Mouse (Mus musculus): ENCODE measurements around the gene Supt5.
"Not testable (repeated sequence)": the region's sequence is repeated elsewhere in the genome, so short reads cannot be mapped to it uniquely, and the experiment has no call there.

Gene Supt5

DNA sequence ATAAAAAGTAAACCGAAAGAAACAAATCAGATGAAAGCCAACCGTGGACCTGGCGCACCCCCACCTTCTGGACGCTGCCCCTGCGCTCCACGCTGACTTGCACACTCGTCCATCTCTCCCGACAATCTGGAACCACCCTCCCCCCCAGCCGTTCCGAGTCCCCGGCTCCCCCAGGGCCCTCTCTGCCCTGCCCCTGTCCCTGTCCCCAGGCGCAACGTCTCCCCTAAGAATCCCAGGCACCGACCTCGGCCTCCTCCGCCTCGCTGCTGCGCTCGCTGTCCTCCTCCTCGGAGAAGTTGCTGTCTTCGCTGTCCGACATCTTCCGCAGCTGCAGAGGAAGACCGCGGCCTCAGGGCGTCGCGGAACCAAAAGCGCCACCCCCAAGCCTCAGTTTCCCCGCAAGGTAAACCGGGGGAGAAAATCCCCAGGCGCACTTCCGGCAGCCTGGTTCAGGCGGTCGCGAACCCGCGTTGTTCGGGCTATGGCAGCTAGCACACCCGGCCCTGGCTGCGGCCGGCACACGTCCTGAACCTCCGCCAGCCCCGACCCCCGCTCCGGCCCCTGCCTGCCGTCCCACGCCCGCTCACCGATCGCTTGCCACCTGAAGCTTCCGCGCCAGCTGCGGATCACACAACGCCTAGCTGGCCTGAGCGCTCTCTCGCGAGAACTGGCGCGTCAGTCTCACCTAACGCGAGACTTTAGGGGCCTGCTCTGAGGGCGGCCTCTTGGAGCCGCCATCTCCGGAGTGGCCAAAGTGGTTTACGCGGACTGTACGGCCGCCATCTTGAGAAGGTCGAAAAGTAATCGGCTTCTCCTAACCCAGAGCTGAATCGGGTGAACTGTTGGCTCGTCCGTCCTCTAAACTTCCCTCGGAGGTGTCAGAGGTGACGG lies at the start of gene Supt5:
Gene Supt5, minus strand, starts transcription at position 639 of the 891 bp plus-strand sequence.
- peak; percentile 93 for DNase-seq (ENCODE audit: low spot score)

DNA sequence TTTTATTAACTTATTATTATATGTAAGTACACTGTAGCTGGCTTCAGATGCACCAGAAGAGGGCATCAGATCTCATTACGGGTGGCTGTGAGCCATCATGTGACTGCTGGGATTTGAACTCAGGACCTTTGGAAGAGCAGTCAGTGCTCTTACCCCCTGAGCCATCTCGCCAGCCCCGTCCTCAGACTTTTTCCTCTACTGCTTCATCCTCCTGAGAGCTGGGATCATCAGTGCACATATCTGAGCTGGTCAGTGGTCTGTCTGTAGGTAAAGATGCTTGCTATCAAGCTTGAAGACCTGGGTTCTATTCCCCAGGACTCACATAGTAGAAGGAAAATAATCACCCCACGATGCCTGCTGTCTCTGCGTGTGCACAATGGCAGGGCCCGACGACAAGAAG lies 48.8 kb upstream of the Supt5 start:
- not testable (repeated sequence) for DNase-seq (ENCODE audit: low spot score)

DNA sequence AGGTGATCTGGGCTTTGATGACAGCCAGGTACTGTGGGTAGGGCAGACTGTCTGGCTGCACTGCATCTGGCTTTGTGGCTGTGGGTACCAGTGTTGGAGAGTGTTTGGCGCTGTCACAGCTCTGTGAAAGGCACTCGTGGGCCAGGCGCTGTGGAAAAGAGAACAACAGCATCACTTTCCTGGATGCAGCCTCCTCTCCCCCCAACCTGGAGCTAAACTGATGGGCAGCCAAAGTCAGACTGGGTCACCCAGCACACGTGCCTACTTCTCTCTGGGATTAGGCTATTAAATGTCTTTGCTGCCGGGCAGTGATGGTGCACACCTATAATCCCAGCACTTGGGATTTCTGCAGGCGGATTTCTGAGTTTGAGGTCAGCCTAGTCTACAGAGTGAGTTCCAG lies 48.3 kb upstream of the Supt5 start:
- not testable (repeated sequence) for DNase-seq (ENCODE audit: low spot score)

DNA sequence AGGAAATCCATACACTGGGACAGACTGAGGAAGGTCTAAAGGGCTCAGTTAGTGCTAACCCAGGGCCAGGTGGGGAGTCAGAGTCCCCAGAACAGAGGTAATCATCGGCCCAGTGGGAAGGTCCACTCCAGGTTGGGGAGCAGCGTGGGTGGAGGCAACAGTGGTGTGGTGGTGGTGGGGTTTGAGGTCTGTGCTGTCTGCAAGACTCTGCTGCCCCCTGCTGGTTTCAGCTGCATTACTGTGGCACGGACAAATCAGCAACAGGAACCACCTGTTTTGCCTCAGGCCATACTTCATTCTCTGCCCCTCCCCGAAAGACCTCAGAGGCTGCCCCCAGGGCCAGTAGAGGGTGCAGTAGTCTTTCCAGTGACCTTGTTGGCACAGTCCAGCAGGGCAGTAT lies 47.9 kb upstream of the Supt5 start:
- DNase-seq (ENCODE audit: low spot score) = peak; percentile 73

DNA sequence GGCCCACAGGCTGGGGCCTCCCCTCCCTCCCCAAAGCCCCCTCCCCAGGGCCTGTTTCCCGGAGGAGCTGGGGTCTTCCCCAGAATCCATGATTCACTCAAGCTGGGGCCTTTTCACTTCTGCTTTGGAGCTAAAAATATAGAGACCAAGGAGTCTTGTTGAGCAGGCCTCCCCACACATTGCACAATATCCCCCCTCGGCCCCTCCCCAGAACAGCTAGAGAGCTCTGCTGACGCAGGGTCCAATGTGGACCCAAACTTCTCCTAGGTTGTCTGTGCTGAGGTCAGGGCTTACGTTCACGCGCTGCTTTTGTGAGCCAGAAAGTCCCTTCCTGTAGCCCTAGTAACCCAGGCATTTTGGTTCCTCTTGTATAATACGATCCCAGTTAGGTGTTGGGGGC lies 47.5 kb upstream of the Supt5 start:
- no peak for DNase-seq (ENCODE audit: low spot score)

DNA sequence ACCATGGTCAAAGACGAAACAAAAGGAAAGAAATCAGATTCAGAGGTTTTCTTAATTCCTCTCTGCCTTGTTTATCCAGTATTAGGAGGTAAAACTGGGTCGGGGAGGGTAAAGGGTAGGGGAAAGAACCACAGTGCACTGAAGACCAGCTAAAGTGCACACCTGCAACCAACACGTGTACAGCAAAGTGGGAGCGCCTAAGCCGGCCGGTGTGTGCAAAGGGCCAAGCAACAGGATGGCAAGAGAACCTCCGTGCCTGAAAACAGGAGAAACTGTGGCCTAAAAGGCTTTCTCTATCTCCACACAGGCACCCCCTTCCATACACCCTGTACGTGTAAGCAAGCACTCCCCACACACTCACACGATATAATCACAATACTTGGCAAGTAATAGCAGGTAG lies 46.6 kb upstream of the Supt5 start:
- DNase-seq (ENCODE audit: low spot score) = no peak

DNA sequence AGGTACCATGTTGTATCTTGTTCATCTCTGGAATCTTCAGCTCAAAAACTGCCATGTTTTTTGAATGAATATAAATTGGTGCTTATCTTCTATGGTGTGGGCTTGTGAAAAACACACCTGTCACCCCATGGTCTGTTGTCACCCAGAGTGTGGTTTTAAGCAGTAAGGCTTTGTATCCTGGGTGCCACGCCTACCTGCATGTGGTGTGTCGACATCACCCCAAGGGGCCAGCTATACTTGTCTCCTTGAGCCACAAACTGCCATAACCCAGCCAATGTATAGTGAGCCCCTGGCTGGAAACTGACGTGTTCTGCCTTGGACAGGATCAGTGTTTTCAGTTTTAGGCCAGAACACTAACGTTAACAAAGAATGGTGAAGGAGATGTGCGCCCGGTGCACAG lies 45.6 kb upstream of the Supt5 start:
- no peak for DNase-seq (ENCODE audit: low spot score)

DNA sequence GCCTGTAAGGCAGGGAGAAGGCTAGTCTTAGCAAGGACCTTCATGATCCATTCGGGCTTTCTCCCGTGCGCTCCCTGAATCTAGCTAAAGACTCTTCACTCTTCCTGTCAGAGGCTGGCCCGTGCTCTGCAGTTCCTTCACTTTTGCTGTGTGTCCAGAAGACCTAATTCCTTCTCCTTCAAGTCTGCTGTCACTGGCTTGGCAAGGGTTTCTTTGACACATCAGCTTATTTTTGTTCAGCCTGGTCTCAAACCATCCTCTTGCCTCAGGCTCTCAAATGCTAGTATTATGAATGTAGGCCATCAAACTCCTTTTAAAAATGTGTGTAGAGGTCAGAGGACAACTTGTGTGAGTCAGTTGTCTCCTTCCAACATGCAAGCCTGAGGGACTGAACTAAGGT lies 45.1 kb upstream of the Supt5 start:
- DNase-seq (ENCODE audit: low spot score) = no peak

DNA sequence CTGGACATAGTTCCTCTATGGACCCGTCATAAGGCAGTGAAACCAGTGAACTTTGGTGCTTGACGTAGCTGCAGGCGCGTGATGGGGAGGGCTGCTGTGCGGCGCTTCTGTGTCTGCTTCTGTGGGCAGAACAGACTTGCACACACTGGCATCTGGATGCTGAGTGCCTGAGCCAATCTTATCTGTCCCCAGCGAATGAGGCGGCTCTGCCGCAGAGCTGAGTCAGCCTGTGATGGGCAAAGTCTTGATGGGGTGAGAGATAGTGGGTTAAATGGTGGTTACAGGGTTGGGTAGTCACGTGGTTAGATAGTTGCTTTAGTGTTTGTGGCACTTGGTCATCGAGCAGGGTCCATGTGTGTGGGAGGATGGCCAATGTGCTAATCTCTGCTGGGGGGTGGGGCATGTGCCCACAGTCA lies 44.4 kb upstream of the Supt5 start:
- peak; percentile 69 for DNase-seq (ENCODE audit: low spot score)

DNA sequence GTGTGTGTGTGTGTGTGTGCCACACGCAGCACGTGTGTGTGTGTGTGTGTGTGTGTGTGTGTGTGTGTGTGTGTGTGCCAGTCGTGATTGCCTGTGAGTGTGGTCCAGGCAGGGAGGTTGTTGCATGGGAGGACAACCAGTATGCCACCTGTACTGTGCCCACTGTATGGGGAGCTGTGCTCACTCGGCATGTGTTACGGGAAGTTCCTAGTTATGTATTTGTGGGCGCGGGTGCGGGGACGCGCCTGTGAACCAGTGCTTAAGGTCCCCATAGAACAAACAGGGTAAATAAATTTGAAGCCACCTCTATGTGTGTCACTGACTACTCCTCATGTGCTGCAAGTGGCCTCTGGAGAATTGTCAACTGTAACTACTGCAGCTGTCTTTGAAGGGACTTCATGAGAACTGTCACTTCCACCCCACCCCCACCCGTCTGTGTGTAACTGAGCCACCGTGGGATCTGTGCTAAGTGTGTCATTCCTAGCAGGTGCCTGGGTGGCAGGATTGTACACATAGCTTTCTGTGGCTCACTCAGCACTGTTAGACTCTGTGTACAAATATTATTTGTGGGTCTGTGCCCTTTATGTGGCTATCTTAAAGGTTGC lies 43.9 kb upstream of the Supt5 start:
- DNase-seq (ENCODE audit: low spot score) = peak; percentile 50

DNA sequence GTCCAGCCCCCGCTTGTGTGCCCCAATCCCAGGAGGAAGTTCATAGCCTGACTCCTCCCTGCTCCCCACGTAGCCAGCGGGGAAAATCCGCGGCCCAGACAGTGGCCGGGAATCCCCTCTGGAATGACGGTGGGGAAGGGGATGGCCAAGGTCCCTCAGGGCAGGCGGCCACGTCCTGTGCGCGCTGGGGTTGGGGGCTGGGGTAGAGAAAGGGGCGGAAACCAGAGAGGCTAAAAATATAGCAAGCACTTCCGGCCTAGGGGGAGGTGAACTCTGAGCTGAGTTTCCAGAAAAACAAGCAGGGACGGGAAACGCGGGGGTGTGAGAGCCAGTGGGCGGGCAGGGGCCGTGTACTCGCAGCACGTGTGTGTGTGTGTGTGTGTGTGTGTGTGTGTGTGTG lies 43.4 kb upstream of the Supt5 start:
- DNase-seq (ENCODE audit: low spot score) = peak; percentile 71

DNA sequence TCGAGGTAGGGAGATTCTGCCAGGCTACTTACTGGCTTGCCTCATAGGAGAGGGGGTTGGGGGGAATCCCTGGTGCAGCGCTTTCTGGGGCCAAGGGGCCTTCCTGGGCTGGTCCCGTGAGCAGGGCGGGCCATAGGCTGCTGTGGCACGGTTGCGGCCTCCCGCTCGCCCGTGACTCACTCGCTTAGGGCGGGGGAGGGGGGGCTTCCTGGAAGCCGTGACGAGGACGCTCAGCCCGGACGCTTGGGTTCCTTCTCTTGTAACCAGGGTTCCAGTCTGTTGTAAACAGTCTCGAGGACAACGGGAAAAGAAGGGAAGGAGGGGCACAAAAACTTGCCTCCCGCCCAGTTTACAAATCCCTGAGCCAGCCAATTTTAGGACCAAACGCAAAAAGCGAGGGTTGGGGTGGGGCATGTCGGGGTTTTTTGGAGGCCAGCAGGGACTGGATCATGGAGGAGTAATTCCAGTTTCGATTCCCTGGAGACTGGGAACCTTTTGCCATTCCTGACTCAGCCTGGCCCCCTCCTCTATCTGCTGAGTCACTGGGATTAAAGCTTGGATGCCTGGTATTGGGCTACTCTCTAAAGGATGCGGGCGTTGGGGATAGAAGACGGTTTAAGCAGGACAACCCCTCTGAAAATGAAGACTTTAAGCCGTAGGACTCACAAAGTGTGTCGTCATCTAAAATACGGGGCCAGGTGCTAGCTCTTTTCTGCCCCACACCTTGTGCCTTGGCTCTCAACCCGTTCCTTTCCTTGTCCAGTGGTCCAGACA lies 42.7 kb upstream of the Supt5 start:
- peak; percentile 77 for DNase-seq (ENCODE audit: low spot score)

DNA sequence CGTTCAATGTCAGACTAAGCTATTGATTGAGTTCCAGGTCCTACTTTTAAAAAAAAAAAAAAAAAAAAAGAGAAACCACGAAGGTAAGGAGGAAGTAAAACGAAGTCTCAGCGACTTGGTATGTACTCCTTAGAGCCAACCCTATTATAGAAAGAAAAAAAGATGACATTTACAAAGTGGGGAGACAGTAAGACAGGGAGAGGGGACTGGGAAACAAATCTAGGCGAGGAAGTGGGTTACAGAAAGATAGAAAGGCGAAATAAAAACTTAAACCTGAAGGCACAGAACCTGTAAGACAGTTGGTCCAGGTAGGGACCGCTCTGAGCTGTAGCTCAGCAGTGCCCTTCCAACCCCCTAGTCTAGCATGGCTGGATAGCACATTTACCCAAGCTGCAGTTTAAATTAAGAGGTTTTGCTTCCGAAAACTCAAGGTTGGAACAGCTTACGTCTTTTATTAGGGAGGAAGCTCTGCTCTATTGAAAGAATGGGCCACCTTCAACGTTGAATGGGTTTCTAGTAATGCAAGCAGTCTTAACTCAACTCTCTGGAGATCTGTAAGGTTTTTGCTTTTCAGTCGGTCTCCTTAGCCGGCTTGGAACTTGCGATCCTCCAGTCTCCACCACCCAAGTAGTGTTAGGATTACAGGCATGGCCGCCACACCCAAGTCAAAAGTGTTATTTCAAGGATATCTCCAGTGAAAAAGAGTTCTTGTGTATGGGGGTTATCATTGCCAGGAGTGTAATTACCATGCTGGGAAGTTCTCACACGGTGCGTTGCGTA lies 41.9 kb upstream of the Supt5 start, which contains the start of gene Zfp36:
Gene Zfp36, minus strand, starts transcription at position 17 of the 780 bp plus-strand sequence.
- DNase-seq (ENCODE audit: low spot score) = no peak

DNA sequence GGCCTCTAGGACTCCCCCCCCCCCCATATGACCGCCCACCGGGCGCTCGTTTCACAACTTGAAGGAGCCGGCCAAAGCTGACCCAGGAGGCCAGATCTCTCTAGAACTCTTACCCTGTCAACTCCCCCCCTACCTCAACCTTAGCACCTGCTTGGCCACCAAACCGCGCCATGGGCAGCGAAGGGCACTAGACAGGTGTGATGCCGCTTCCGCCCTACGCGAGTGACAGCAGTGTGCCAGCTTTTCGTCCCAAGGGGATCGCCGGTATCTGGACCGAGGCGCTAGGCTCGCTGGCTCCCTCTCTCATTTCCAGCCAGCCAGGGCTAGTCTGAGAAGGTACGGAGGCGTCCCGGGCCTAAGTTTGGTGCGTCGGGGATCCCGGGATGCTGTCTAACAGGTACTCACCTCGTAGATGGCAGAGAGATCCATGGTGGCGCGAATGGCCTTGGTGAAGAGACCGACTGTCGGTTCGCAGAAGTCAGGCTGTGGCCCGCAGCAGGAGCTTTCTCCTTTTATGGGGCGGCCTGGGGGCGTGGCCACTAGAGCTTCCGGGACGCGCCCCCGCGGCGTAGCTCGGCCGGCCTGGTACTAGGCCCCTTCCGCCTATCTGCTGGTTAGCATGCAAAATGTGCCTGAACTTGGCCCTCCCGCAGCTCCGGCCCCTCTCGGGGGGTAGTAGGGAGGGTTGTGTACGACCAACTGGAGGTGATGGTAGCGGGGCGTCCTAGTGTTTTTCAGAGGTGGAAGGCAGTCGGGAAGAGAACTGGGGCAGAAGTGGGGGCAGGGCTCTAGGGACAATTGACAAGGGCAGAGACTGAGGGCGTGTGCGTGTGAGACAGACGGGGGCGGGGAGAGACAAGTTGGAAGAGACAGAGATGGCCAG lies 40.5 kb upstream of the Supt5 start:
- DNase-seq (ENCODE audit: low spot score) = peak; percentile 87

DNA sequence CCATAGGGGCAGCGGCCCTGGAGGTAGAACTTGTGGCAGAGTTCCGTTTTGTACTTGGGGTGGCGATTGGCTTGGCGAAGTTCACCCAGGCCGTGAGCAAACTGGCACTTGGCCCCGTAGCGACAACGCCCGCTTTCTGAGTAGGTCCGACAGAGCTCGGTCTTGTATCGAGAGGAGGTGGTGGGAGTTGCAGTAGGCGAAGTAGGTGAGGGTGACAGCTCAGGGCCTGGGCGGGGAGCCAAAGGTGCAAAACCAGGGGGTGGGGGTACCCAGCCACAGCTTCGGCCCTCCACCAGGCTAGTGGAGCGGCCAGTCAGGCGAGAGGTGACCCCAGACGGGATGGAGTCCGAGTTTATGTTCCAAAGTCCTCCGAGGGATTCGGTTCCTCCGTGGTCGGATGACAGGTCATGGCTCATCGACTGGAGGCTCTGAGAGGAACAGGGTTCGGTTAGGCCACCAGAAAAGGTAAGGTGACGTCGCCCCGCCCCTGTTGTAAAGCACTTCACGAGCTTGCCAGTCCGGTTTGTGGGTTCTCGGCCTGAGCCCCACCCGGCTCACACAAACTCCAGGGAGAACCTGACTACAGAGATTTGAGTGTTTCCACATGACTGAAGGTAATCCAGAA lies 39.6 kb upstream of the Supt5 start:
- peak; percentile 40 for DNase-seq (ENCODE audit: low spot score)

DNA sequence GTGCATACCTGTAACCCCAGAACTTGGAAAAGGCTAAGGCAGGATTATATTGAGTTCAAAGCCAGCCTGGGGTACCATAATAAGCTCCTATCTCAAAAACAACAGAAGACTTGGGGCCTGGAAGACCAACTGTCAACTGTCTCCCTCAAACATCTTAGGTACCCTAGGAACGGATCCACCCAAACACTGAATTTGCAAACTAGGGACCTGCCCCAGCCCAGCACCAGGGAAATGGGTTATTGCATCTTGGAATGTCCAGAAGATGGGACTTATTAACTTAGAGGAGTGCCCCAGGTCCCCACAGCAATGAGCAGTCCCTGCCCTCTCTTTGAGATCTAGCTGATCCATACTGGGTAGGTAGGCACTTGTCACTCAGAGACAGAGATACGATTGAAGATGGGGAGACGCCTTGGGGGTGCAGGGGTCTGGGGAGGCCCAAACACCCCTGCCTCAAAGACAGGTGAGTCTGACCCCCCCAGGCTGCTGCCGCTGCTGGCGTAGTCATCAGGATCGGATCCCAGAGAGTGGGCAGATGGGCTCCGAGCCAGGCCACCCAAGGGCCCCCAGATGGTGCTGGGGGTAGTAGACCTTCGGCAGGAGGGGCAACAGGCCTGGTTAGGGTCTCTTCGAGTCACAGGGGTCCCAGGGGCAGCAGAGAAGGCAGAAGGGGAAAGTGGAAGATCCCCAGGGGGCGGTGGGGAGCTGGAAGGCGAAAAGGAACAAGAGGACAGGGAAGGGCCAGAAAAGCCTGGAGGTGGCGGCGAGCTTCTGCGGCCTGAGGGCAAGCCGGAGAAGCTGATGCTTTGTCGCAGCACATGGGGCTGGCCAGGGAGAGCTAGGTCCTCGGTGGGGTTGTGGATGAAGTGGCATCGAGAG lies 38.9 kb upstream of the Supt5 start:
- no peak for DNase-seq (ENCODE audit: low spot score)

DNA sequence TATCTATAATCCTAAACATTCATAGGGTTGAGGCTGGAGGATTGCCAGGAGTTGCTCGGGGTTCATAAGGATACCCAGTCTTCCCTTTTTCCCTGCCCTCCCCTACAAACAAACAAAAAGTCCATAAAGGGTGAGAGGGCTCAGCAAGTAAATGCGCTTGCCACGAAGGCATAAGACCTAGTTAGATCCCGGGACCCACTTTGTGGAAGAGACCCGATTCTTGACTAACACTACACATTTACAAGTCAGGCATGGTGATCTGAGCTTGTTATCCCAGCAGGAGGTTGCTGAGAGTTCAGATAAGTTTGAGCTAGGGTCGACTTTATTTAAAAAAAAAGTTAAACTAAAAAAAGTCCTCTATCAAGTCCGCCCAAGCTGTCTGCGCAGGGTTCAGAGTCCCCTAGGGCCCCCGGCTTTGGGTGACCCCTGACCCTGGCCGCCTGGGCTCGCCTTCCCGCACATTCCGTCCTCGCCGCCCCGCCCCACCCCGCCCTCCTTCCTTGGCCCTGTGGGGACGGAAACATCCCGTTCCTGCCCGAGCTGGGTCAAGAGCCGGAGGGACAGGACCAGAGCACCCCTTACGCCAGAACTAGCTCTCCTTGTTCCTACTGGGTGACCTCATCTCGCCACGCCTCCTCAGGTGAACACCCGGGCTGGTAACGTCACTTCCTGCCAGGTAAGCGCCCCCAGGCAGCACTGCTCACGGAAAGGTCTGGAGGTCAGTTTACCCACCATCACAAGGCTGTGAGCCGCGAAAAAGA lies 37.6 kb upstream of the Supt5 start:
- DNase-seq (ENCODE audit: low spot score) = peak; percentile 47

DNA sequence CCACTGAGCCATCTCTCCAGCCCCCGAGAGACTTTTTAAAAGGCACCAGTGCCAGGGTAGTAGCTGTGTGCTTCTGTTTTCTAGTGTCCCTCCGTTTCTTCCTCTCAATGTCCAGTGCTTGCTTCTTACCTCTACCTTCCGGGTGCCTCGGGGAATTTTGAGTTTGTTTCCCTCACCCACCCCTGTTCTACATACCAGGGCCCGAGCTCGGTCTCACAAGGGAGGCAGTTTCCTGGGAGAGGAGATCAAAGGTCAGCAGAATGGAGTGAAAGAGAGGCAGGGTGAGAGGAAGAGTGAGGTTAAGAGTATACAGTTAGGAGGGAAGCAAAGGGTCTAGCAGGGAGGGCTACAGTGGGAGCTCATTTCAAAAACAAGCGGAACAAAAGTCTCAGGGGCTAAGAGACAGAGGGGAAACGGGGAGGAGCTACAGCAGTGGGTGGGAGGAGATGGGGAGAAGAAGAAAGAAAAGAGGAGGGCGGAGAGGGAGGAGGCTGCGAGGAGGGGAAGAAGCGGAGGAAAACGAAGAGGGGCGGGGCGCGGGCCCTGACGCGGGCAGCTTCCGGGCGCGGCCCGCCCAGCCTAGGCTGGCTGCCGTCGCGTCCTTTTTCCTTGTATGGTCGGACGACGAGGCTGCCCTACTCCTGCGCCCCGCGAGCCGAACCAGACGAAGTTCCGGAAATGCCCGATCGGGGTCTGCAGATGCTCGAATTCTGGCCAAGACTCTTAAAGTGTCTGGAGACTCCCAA lies 36.8 kb upstream of the Supt5 start:
- DNase-seq (ENCODE audit: low spot score) = peak; percentile 76
